In genomic region chr12:89789981-89790380, GRCm38 (mm10) we compare ENCODE assay signal across 18 mouse cellular contexts.
"Had no signal": no experiment of that assay in that cellular context is flagged by ENCODE, and none has a peak within 500 bp of the region (broad histone marks: within the 10 kb centered on the region; RNA-seq: fewer than 3 reads in every experiment).

No protein-coding gene starts in this region.

- DNase-seq: gastrocnemius, adult 2 months; gastrocnemius, postnatal 10 days; gastrocnemius, postnatal 25 days; heart, adult 11 months; heart, adult 2 months; heart, postnatal 14 days; heart, postnatal 36 days; kidney, adult 11 months; kidney, adult 2 months; kidney, adult 9 months; kidney, postnatal 14 days; kidney, postnatal 36 days; layer of hippocampus, adult 9-11 months; layer of hippocampus, postnatal 36 days; left cerebral cortex, postnatal 4 days had no signal

- ATAC-seq: hindbrain, postnatal 0 days; intestine, embryonic 16.5 days; liver, embryonic 12.5 days had no signal
